Mouse (Mus musculus): Measurements from ENCODE around the gene Slc10a1. TPM values are rescaled to one million over a fixed set of nuclear protein-coding genes. Genes with fewer than 3 reads are reported as not detected.
A peak's percentile ranks its signal among the peaks of the same experiment; 100 is the strongest.

The Slc10a1 gene
- total and polyA plus RNA-seq, 3 experiments, result 0.12 to 0.18 TPM; not detected in 1

DNA sequence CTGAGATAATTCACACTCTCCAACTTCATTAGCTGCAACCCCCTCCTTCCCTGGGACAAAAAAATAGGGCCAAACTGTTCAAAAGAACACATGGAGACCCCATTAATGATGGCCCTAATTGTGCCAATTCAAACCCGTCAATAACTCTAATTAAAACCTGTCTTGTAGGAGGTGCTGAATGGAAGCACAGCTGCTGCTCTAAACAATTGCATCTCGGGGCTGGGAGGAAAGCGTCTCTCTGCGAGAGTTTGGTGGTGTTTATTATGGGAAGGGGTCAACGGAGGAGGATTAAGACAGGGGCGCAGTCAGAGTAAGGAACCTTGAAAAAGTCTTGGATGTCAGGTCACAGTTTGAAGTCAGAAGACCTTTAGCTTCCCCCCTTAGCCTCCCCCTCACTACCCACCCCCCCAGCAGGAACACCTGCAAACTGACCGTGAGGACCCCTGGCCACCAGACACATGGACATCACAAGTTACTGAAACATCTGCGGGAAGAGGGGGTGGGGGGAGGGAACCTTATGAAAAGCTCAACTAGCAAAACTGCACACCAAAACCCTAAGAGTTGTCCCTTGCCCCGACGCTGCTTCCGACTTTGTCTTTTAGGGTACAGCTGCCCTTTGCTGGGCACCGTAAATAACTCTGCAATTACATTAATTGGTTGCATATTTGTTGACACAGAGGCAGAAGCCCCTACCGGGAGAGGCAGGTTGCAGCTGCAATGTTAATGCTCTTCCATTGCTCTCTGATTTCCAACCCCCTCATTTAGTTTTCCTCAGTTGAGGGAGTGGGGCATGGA is 34.5 kb upstream of the Slc10a1 start:
- 0 out of 4 replicates have a peak, but pooled peaks cover 0 to 2% of the 10 kb centered on the region in 2 experiments for H3K4me1 ChIP-seq (ENCODE audit: control insufficient read depth in 1 of 2, insufficient read depth in 2 of 2, low read length in 2 of 2)
- H3K36me3 ChIP-seq (ENCODE audit: control insufficient read depth in 1 of 2, insufficient read depth in 2 of 2, low read length in 2 of 2), result 0 out of 4 replicates have a peak, but pooled peaks cover 0 to 2% of the 10 kb centered on the region in 2 experiments
- no peak overlapping the region for H3K27ac ChIP-seq (ENCODE audit: control insufficient read depth, low read depth, low read length)
- H3K9me3 ChIP-seq (replicated peaks; ENCODE audit: insufficient read depth, low read length), result no peaks in the 10 kb centered on the region
- no peak overlapping the region for H3K9ac ChIP-seq (ENCODE audit: control insufficient read depth, low read depth, low read length, poor library complexity, severe bottlenecking)
- no peak for DNase-seq (ENCODE audit: low read depth, low spot score)
- no peak overlapping the region for H3K4me3 ChIP-seq (ENCODE audit: control insufficient read depth in 1 of 2, insufficient read depth in 1 of 2, low read depth in 2 of 2, low read length in 2 of 2)
- no peak for TF ChIP-seq GATA1 (IDR thresholded peaks at IDR 0.05; ENCODE audit: low read depth, low read length)
- no peak for TF ChIP-seq MYB (IDR thresholded peaks at IDR 0.05; ENCODE audit: low read depth, low read length)
- no peak for TF ChIP-seq CTCF (IDR thresholded peaks at IDR 0.05 in 2 of 3, conservative IDR thresholded peaks at IDR 0.05 in 1 of 3; ENCODE audit: control insufficient read depth in 1 of 3, insufficient read depth in 1 of 3, low read depth in 2 of 3, low read length in 3 of 3, poor library complexity in 1 of 3, severe bottlenecking in 1 of 3)
- TF ChIP-seq MAZ (IDR thresholded peaks at IDR 0.05; ENCODE audit: low read depth, low read length), result no peak
- TF ChIP-seq ZMIZ1 (IDR thresholded peaks at IDR 0.05; ENCODE audit: low read depth, low read length), result no peak
- no peak for TF ChIP-seq SMC3 (IDR thresholded peaks at IDR 0.05; ENCODE audit: low read depth, low read length)
- no peaks in the 10 kb centered on the region; a peak in 1 of 4 replicates for H3K27me3 ChIP-seq (ENCODE audit: control insufficient read depth in 1 of 2, insufficient read depth in 2 of 2, low read length in 2 of 2)
- no peaks in the 10 kb centered on the region for H3K79me2 ChIP-seq (ENCODE audit: control insufficient read depth, insufficient read depth, low read length, poor library complexity)

DNA sequence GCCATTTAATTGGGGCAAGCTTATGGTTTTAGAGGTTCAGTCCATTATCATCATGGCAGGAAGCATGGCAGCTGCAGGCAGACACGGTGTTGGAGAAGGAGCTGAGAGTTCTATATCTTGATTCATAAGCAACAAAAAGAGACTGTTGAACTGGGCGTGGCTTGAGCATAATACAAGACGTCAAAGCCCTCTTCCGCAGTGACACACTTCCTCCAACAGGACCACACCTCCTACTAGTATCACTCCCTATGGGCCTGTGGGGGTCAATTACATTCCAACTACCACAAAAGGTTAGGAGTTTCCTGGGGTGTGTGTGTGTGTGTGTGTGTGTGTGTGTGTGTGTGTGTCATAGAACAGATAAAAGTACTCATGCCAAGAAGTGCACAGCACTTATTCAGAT is 32.4 kb upstream of the Slc10a1 start:
- H3K36me3 ChIP-seq (ENCODE audit: control insufficient read depth in 1 of 2, insufficient read depth in 2 of 2, low read length in 2 of 2), result 0 out of 4 replicates have a peak, but pooled peaks cover 0 to 2% of the 10 kb centered on the region in 2 experiments
- no peak overlapping the region for H3K9ac ChIP-seq (ENCODE audit: control insufficient read depth, low read depth, low read length, poor library complexity, severe bottlenecking)
- H3K9me3 ChIP-seq (replicated peaks; ENCODE audit: insufficient read depth, low read length), result no peaks in the 10 kb centered on the region
- peak; percentile 76 for DNase-seq (ENCODE audit: low read depth, low spot score)
- H3K27ac ChIP-seq (ENCODE audit: control insufficient read depth, low read depth, low read length), result no peak overlapping the region; the same call in 1 of the 2 replicates
- peaks cover 1 to 2% of the 10 kb centered on the region in 2 experiments; a peak in 3 of 4 replicates for H3K27me3 ChIP-seq (ENCODE audit: control insufficient read depth in 1 of 2, insufficient read depth in 2 of 2, low read length in 2 of 2)
- H3K4me3 ChIP-seq (ENCODE audit: control insufficient read depth in 1 of 2, insufficient read depth in 1 of 2, low read depth in 2 of 2, low read length in 2 of 2), result no peak overlapping the region; a peak in 1 of 4 replicates
- H3K79me2 ChIP-seq (ENCODE audit: control insufficient read depth, insufficient read depth, low read length, poor library complexity), result no peaks in the 10 kb centered on the region
- 0 out of 4 replicates have a peak, but pooled peaks cover 0 to 2% of the 10 kb centered on the region in 2 experiments for H3K4me1 ChIP-seq (ENCODE audit: control insufficient read depth in 1 of 2, insufficient read depth in 2 of 2, low read length in 2 of 2)
- TF ChIP-seq ETS1 (IDR thresholded peaks at IDR 0.05; ENCODE audit: low read depth, low read length), result no peak
- TF ChIP-seq BHLHE40 (IDR thresholded peaks at IDR 0.05; ENCODE audit: borderline replicate concordance, low read depth, low read length), result no peak
- TF ChIP-seq KAT2A (conservative IDR thresholded peaks at IDR 0.05; ENCODE audit: low read depth, low read length), result no peak
- TF ChIP-seq CHD2 (IDR thresholded peaks at IDR 0.05; ENCODE audit: low read length), result no peak
- TF ChIP-seq POLR2A (IDR thresholded peaks at IDR 0.05; ENCODE audit: control insufficient read depth in 1 of 2, insufficient read depth in 1 of 2, low read depth in 1 of 2, low read length in 2 of 2, poor library complexity in 1 of 2), result peak in 1 of 2 experiments; percentile 36; a peak in 1 of 4 replicates
- TF ChIP-seq ELF1 (IDR thresholded peaks at IDR 0.05; ENCODE audit: low read depth, low read length), result no peak

Data from MEL (cell line).